Mouse (Mus musculus) thymus, postnatal 36 days (tissue): ENCODE results near the gene Rps18.
"Not testable (repeated sequence)": the region's sequence is repeated elsewhere in the genome, so short reads cannot be mapped to it uniquely, and the experiment has no call there.

Source experiments
- DNase-seq, 2 experiments: peaks; one replicate each; pipeline ENCODE4 v3.0.0; 2022; ENCODE audit warnings: mixed read lengths in 2 of 2

Gene Rps18

GRCm38 (mm10) chr17:33968489-33968888 is 12.7 kb upstream of the Rps18 start:
- peak; percentile 73 to 77 for DNase-seq

DNA sequence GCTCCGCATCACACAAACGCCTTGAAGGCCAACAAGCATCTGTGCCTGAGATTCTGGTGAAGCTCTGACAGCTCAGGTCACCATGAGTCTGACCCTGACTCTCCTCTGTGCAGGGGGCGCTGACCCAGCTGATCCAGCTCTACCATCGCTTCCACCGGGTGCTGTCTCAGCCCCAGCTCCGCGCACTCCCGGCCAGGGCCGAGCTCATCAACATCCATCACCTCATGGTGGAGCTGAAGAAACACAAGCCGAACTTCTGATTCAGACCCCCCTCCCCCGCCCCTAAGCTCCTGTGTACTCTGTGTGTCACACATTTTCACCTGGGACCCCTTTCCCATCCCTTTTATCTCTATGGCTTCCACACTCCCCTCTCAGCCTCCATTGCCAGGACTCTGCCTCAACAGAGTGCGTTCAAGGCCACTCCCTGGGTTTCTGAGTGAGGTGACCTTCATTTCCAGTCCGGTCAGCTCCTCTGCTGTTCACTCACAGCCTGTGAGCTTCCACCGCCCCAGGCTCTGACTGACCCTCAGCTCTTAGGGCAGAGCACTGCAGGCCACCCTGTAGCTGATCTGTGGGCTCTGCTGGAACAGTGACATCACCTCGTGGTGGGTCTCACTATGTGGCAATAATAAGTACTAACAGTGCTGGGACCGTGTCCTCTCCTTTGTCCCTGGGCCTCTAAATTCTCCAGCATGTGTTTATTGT is 10.2 kb upstream of the Rps18 start:
- DNase-seq: no peak

- DNase-seq: no peak
Measured at GRCm38 (mm10) chr17:33965082-33965845, 9.5 kb upstream of the Rps18 start.

GRCm38 (mm10) chr17:33962876-33963275 is 7.1 kb upstream of the Rps18 start:
- no peak for DNase-seq

DNA sequence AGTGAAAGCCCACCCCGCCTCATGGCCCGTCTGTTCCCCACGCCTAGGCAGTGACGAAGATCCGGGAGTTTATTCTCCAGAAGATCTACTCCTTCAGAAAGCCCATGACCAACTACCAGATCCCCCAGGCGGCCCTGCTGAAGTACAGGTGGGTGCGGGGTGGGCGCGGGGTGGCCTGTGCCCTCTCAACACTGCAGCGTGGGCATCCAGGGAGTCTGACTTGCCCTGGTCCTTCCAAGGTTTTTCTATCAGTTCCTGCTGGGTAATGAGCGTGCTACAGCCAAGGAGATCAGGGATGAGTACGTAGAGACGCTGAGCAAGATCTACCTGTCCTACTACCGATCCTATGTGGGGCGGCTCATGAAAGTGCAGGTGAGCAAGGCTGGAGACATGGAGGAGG is 4.1 kb upstream of the Rps18 start:
- no peak for DNase-seq

- no peak for DNase-seq
Measured at GRCm38 (mm10) chr17:33959135-33959534, 3.3 kb upstream of the Rps18 start.

DNA sequence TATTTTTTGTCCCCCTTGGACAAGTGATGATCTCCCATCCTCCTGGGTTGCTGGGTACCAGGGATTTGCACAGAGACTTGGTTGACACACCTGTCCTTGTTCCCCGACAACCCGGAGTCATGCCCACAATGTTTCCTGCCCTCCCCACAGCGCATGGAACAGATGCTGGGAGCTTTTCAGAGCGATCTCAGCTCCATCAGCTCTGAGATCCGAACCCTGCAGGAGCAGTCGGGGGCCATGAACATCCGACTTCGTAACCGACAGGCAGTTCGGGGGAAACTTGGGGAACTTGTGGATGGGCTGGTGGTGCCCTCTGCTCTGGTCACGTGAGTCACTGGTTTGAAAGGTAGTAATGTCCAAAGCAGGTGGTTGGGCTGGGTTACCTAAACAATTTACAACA is 2.6 kb upstream of the Rps18 start:
- DNase-seq: no peak

- DNase-seq: no peak
Measured at GRCm38 (mm10) chr17:33957493-33957892, 1.7 kb upstream of the Rps18 start.

DNA sequence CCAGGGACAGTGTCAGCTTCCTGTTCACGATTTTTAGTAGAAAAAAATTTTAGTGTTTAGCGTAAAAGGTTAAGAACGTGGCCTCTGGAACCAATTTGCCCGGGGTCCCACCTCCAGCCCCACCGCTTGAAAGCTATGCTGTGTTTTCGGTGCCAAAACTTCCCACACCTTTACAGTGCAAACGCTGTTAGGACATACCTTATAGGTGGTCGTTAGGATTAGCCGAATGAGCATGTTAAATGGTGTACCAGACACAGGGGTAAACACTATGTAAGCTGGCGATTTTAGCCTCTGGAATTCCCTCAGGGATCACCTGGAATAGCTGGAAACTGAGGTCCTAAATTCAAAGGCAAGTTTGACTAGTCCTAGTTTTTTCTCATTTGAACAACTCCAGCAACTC is 535 bp upstream of the Rps18 start:
- no peak for DNase-seq

- DNase-seq: no peak
Measured at GRCm38 (mm10) chr17:33954646-33955554, 901 bp downstream of the Rps18 start.

- no peak for DNase-seq
Measured at GRCm38 (mm10) chr17:33953961-33954565, 1.7 kb downstream of the Rps18 start.

- DNase-seq: no peak
Measured at GRCm38 (mm10) chr17:33953310-33953709, 2.5 kb downstream of the Rps18 start.

DNA sequence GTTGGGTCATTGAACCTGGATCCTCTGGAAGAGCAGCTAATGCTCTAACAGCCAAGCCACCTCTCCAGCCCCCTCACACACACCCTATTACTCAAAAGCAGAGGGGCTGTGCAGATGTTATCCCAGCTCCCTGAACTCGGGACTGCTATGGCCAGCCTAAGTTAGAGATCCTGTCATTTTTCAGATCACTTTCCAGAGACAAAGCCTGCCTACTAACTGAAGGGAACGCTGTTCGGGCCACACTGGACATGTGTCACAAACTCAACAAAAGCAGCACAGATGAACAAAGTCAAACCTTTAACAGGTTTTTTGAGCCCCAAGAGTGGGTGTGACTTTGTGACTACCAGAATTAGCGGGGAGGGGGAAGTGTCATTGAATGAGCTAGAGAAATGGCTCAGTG is 2.9 kb downstream of the Rps18 start:
- no peak for DNase-seq

GRCm38 (mm10) chr17:33952015-33952414 is 3.8 kb downstream of the Rps18 start:
- not testable (repeated sequence) for DNase-seq

DNA sequence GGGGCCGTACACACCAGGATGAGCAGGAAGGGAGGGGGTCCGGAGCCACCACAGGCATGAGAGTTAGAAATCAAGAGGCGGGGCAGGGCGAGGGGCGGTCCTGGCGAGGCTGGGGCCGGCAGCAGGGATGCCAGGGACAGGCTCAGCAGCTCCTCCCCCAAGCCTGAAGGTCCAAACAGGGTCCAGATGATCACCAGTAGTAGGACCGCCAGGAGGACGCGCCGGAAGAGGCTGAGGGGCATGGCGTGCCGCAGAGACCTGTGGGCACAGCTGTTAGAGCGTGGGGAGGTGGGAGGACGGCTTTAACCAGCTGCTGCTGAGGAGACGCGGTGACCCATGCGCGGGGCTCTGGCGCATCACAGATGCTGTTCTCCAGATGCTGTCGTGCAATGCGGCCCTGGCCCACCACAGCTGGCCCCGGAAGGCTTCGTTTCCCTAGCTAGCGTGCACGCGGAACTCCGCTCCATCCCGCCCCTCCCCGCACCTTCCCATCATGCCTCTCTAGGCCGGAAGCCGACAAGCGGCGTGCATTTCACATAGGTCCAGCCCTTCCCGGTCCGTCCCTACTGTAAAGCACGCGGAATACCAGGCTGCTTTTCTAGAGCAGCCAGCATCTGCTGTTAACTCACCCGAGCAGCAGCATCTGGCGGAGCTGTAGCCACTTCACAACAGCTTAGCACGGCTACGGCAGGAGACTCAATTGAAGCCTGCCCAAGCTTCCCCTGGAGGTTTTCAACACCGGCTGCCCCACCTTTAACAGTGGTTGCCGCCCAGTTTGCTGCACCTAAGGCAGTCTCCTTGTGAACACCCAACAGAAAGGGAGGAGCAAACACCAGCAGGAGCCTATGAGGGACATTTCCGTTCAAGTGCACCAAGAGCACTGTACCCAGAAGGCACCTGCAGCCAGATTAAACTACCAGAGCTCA is 4.5 kb downstream of the Rps18 start, which contains the start of gene B3galt4:
Gene B3galt4, minus strand, starts transcription at position 468 of the 926 bp plus-strand sequence.
- peak; percentile 81 to 83 for DNase-seq

DNA sequence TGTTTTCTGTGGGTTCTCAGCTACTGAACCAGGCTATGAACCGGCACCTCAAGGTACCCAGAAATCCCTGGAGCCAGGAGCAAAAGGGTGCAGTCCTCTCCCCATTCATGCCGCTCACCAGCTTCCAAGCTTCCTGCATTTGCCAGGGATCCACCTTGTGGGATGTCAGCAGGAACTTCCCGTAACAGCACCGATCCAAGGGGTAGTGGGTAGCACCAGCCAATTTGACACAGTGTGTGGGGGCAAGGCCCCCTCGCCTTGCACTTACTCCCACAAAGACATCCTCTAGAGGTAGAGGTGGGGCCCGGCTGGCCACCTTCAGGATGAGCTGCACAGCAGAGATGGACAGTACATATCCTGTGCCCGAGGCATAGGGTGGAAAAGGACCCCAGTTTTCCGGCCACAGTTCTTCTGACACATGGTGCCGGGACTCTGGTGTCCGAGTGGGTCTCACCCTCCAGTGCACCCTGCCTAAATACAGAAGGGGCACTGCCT is 5.6 kb downstream of the Rps18 start:
- peak in 1 of 2 experiments; percentile 19 for DNase-seq

GRCm38 (mm10) chr17:33948905-33949537 is 6.8 kb downstream of the Rps18 start:
- peak in 1 of 2 experiments; percentile 16 for DNase-seq

DNA sequence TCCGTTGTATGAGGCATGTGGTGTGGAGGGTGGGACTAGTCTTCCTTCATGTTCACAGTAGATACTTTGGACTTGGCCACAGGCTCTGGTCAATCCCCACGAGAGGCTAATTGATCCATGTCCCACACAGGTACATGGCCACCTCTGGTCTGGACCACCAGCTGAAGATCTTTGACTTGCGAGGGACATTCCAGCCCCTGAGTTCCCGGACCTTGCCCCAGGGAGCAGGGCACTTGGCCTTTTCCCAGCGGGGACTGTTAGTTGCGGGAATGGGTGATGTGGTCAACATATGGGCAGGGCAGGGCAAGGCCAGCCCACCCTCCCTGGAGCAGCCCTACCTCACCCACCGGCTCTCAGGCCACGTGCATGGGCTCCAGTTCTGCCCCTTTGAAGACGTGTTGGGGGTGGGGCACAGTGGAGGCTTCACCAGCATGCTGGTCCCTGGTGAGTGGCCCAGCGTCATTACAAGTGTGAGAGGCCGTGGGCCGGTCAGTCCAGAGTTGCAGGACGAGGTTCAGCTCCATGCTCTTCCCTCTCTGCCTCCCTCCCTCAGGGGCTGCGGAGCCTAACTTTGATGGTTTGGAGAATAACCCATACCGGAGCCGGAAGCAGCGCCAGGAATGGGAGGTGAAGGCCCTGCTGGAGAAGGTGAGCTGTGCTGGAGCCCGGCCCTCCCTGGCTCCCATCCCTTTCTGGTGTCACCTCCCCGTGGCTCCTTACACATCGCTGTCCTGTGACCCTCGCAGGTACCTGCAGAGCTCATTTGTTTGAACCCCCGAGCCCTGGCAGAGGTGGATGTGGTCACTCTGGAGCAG is 7.5 kb downstream of the Rps18 start:
- peak in 1 of 2 experiments; percentile 44 for DNase-seq

DNA sequence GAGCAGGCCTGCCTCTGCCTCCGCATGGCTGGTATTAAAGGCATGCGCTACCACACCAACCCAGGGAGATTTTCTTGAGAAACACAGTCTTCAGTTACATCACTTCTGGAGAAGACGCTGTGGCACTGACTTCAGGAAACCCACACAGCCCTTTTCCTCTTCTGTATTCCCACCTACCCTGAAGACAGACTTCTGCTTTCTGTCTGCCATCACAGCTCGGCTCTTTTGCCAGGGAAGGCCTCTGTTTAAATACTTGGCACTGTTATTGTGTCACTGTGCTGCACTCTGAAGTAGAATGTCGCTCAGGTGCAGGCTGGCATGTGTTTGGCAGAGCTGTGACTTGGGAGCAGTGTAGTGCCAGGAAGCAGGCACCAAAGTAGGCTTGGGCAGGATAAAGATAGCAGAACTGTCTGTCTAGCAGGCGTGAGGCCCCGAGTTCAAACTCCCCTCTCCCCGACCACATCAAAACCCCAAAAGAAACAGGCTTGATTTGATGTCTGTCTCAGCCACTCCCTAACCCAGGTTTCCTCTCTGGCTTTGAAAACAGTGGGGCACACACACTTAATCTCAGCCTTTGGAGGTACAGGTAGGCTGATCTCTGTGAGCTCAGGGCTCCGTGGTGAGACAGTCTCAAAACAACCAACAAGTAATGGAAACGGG is 8.2 kb downstream of the Rps18 start:
- DNase-seq: peak; percentile 46 to 63
